Mouse (Mus musculus): ENCODE data around the gene Prr15. TPM values are rescaled to one million over a fixed set of nuclear protein-coding genes. Genes with fewer than 3 reads are reported as not detected.
A peak's percentile ranks its signal among the peaks of the same experiment; 100 is the strongest.

The Prr15 gene
- 3.1 TPM in 1 of 2 replicates, not detected in the other for polyA plus RNA-seq (2012; ENCODE audit: insufficient read depth, low replicate concordance)

DNA sequence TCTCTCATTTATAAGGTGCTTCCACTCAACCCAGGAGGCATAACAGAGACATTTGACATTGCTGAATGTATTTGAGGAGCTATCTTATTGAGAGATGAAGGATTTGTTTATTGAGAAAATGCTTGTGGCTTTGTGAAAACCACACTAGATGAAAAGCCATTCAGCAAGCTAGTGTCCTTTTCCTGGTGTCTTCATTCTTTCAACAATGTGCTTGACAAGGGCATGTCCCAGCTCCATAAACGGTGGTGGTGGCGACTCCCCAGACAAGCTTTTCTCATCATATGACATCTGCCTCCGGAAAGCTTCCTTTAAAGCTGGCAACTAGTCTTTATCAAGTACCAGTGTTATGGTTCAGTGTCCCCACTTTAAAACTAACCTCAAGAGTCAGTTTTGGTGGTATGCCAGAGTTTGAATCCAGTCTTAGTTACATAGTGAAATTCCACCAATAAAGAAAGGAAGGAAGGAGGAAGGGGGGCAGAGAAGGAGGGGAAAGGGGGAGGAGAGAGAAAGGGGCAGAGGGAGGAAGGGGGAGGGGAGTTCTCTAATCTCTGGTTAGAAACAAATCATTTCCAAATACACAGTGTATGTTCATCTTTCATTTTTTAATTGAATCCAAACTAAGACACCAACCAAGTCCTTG lies at the start of gene Prr15:
Gene Prr15 (plus strand): TSS at position 590 of the 640 bp plus-strand sequence.
- Histone ChIP-seq H3K4me1 (peaks cover 64% of the 10 kb centered on the region), H3K27me3 (replicated peaks) (peaks cover 35% of the 10 kb centered on the region), H3K4me3 (replicated peaks) (peak within 1 kb of the TSS; percentile 90), H3K9me3 (no peaks in the 10 kb centered on the region), H3K36me3 (replicated peaks; ENCODE audit: low read length) (no peaks in the 10 kb centered on the region)
- TF ChIP-seq FLI1 (IDR thresholded peaks at IDR 0.05; ENCODE audit: low read length) = no peak
- TF ChIP-seq GATA1 (IDR thresholded peaks at IDR 0.05; ENCODE audit: borderline replicate concordance, low read length) = no peak

- no peak for TF ChIP-seq FLI1 (IDR thresholded peaks at IDR 0.05; ENCODE audit: low read length)
- TF ChIP-seq GATA1 (IDR thresholded peaks at IDR 0.05; ENCODE audit: borderline replicate concordance, low read length) = no peak
- H3K27me3 ChIP-seq (replicated peaks) = no peaks in the 10 kb centered on the region
- no peaks in the 10 kb centered on the region for H3K9me3 ChIP-seq
These were observed 48.4 kb upstream of the Prr15 start for GRCm38 (mm10) chr6:54277234-54277633.

GRCm38 (mm10) chr6:54277828-54278227 lies 47.8 kb upstream of the Prr15 start:
- Histone ChIP-seq H3K9me3 (no peaks in the 10 kb centered on the region), H3K36me3 (replicated peaks; ENCODE audit: low read length) (peaks cover 43% of the 10 kb centered on the region), H3K4me3 (replicated peaks) (peak overlapping the region; percentile 89), H3K27me3 (replicated peaks) (no peaks in the 10 kb centered on the region), H3K4me1 (peaks cover 95% of the 10 kb centered on the region)
- no peak for TF ChIP-seq FLI1 (IDR thresholded peaks at IDR 0.05; ENCODE audit: low read length)
- TF ChIP-seq GATA1 (IDR thresholded peaks at IDR 0.05; ENCODE audit: borderline replicate concordance, low read length) = no peak

More at GRCm38 (mm10) chr6:54277234-54277633, 48.4 kb upstream of the Prr15 start:
- peak overlapping the region; percentile 89 for H3K4me3 ChIP-seq (replicated peaks)
- H3K4me1 ChIP-seq = peaks cover 94% of the 10 kb centered on the region
- H3K36me3 ChIP-seq (replicated peaks; ENCODE audit: low read length) = peaks cover 49% of the 10 kb centered on the region

DNA sequence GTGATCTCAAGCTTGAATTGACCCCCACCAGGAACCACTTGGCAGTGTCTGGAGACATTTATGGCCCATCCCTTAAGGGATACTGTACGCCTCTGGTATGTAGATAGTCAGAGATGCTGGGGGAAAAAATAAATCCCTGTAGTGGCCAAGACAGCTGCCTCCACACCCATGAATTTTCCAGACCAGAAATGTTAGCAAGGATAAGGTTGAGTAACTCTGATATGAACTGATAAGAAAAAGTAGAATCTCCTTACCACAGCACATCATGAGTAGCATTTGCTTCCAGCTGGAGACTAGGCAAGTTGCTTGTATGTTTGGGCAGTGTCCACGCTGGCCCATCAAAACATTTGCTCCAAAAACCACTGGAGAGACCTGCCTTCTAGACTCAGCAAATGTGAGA lies 47.0 kb upstream of the Prr15 start:
- Histone ChIP-seq H3K27me3 (replicated peaks) (no peaks in the 10 kb centered on the region), H3K4me1 (peaks cover 95% of the 10 kb centered on the region)
- TF ChIP-seq FLI1 (IDR thresholded peaks at IDR 0.05; ENCODE audit: low read length) = no peak
- TF ChIP-seq GATA1 (IDR thresholded peaks at IDR 0.05; ENCODE audit: borderline replicate concordance, low read length) = no peak

GRCm38 (mm10) chr6:54279391-54279790 lies 46.2 kb upstream of the Prr15 start:
- Histone ChIP-seq H3K4me1 (peaks cover 95% of the 10 kb centered on the region), H3K9me3 (no peaks in the 10 kb centered on the region), H3K36me3 (replicated peaks; ENCODE audit: low read length) (peaks cover 31% of the 10 kb centered on the region), H3K27me3 (replicated peaks) (no peaks in the 10 kb centered on the region), H3K4me3 (replicated peaks) (peak overlapping the region; percentile 65)
- TF ChIP-seq FLI1 (IDR thresholded peaks at IDR 0.05; ENCODE audit: low read length) (no peak), GATA1 (IDR thresholded peaks at IDR 0.05; ENCODE audit: borderline replicate concordance, low read length) (no peak)

More for the DNA sequence above, 47.0 kb upstream of the Prr15 start:
- Histone ChIP-seq H3K4me3 (replicated peaks) (peak overlapping the region; percentile 89), H3K36me3 (replicated peaks; ENCODE audit: low read length) (peaks cover 35% of the 10 kb centered on the region), H3K9me3 (no peaks in the 10 kb centered on the region)

DNA sequence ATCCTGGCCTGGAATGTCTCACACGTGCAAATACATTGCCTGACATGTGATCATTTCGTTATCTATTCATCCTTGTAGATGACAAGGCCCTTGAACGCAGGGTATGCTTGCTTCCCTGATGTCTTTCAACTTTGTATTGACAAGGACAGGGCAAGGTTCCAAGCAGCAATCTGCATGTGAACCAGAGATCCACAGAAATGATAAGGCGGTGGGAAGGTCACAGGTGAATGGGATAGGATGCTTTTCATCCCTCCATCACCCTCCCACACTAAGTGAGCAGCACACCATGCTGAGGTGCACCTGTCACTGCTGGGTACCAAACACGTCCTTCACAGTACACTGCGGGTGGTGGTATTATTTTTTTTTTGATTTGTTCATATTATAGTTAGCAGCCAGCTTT lies 45.4 kb upstream of the Prr15 start:
- peaks cover 95% of the 10 kb centered on the region for H3K4me1 ChIP-seq
- TF ChIP-seq GATA1 (IDR thresholded peaks at IDR 0.05; ENCODE audit: borderline replicate concordance, low read length) = peak; percentile 42; the same call in 1 of the 3 replicates
- no peak for TF ChIP-seq FLI1 (IDR thresholded peaks at IDR 0.05; ENCODE audit: low read length)
- H3K36me3 ChIP-seq (replicated peaks; ENCODE audit: low read length) = peaks cover 25% of the 10 kb centered on the region
- H3K9me3 ChIP-seq = no peaks in the 10 kb centered on the region
- no peaks in the 10 kb centered on the region for H3K27me3 ChIP-seq (replicated peaks)
- peak overlapping the region; percentile 44 for H3K4me3 ChIP-seq (replicated peaks)

- Histone ChIP-seq H3K9me3 (no peaks in the 10 kb centered on the region), H3K4me3 (replicated peaks) (peak overlapping the region; percentile 67), H3K27me3 (replicated peaks) (no peaks in the 10 kb centered on the region), H3K36me3 (replicated peaks; ENCODE audit: low read length) (peaks cover 14% of the 10 kb centered on the region), H3K4me1 (peaks cover 86% of the 10 kb centered on the region)
- TF ChIP-seq FLI1 (IDR thresholded peaks at IDR 0.05; ENCODE audit: low read length) = no peak
These were observed 42.3 kb upstream of the Prr15 start for GRCm38 (mm10) chr6:54283299-54283698.

DNA sequence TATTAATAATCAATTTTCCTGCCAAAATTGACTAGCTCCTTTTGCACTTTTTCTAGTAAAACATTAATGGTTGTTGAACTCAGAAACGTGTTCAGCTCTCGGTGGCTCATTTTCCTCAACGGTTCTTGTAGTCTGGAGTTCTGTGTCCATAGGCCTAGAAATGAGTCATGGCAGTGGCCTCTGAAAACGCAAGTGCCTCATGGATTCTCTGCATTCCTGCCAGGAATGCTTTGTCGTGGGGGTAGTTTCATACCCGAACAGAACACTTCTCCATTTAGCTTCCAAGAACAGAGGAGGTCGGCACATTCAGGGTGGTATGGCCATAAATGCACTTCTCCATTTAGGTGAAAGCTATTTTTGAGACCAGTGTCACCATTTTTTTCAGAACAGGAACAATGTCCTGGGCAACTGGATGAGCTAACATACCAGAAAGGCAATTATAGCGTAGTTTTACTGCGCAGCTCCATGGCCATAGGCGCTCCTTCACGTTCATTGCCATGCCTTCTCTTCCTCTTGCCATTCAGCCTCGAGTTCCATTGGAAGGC lies 41.4 kb upstream of the Prr15 start:
- Histone ChIP-seq H3K36me3 (replicated peaks; ENCODE audit: low read length) (peaks cover 14% of the 10 kb centered on the region), H3K4me3 (replicated peaks) (no peak overlapping the region), H3K9me3 (no peaks in the 10 kb centered on the region), H3K27me3 (replicated peaks) (no peaks in the 10 kb centered on the region), H3K4me1 (peaks cover 81% of the 10 kb centered on the region)
- TF ChIP-seq GATA1 (IDR thresholded peaks at IDR 0.05; ENCODE audit: borderline replicate concordance, low read length) (no peak), FLI1 (IDR thresholded peaks at IDR 0.05; ENCODE audit: low read length) (no peak)

- H3K4me3 ChIP-seq (replicated peaks) = no peak overlapping the region
- H3K9me3 ChIP-seq = no peaks in the 10 kb centered on the region
- H3K4me1 ChIP-seq = peaks cover 81% of the 10 kb centered on the region
- H3K27me3 ChIP-seq (replicated peaks) = no peaks in the 10 kb centered on the region
- peaks cover 19% of the 10 kb centered on the region for H3K36me3 ChIP-seq (replicated peaks; ENCODE audit: low read length)
- TF ChIP-seq GATA1 (IDR thresholded peaks at IDR 0.05; ENCODE audit: borderline replicate concordance, low read length) (no peak), FLI1 (IDR thresholded peaks at IDR 0.05; ENCODE audit: low read length) (no peak)
These were observed 38.8 kb upstream of the Prr15 start for GRCm38 (mm10) chr6:54286813-54287212.

DNA sequence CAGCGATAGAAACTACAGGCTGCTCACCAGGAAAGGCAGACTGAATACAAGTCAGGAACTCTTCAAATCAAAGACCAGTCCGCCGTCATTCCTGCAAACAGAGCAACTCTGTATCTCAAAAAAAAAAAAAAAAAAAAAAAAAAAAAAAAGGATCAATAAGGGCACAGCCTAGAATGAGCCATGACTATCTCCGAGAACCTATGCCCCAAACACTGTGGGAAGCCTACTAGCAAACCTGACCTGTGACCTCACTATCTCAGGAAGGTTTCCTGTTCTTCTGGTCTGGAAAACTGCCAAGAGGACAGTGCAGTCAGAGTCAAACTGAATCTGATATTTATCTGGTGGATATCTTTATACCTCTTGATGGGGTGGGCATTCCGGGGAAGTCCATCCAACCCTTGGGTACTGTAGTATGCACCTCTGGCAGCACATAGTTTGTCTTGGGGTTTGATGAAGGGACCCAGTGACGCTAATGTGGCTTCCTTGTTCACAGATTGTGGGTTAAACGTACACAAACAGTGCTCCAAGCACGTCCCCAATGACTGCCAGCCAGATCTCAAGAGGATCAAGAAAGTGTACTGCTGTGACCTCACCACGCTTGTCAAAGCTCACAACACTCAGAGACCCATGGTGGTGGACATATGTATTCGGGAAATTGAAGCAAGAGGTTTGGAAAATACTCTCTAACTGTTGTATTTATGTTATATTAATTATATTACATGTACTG lies 35.7 kb upstream of the Prr15 start:
- Histone ChIP-seq H3K4me3 (replicated peaks) (no peak overlapping the region), H3K36me3 (replicated peaks; ENCODE audit: low read length) (peaks cover 19% of the 10 kb centered on the region), H3K9me3 (no peaks in the 10 kb centered on the region), H3K27me3 (replicated peaks) (no peaks in the 10 kb centered on the region), H3K4me1 (peaks cover 63% of the 10 kb centered on the region)
- no peak for TF ChIP-seq FLI1 (IDR thresholded peaks at IDR 0.05; ENCODE audit: low read length)
- TF ChIP-seq GATA1 (IDR thresholded peaks at IDR 0.05; ENCODE audit: borderline replicate concordance, low read length) = no peak

Measured in megakaryocyte, embryonic 14.5 days (primary cell).